Mouse (Mus musculus) adrenal gland, postnatal 10 days (tissue): ENCODE measurements around the gene Rgl1. TPM values are rescaled to one million over a fixed set of nuclear protein-coding genes. Genes with fewer than 3 reads are reported as not detected.

Experiments used
- DNase-seq: peaks from one replicate; pipeline ENCODE4 v3.0.0; 2021; ENCODE audit warnings: mixed read lengths
- total RNA-seq, 2 experiments: library from RNA; stranded (reverse); gene quantifications; 2 replicates each; pipeline ENCODE4 v1.2.3; 2021

The Rgl1 gene
- total RNA-seq, 2 experiments from 2014 or later, result 37.0 to 57.0 TPM

DNA sequence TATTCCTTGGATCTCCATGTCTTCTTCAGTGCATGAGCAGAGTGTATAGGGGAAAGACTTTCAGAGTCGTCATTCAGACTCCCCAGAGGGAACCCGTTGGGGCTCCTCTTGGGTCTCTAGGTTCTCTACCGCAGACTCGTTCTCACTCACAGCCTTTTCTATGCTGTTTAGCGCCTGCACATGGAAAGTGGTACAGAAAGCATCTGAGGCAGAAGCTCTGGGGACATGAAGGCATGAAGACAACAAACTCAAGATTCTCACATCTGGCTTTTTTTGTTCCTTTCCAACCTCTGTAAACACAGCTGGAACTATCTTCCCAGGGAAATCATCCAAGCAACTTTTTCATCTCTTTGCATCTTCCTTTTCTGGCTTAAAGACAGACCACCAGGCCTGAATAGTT, 260.0 kb downstream of the Rgl1 start:
- no peak for DNase-seq

GRCm38 (mm10) chr1:152499802-152500201, 266.3 kb downstream of the Rgl1 start:
- DNase-seq, result no peak

- peak; percentile 32 for DNase-seq
Observed at GRCm38 (mm10) chr1:152497581-152497980, 268.6 kb downstream of the Rgl1 start.

- DNase-seq, result no peak
Observed at GRCm38 (mm10) chr1:152496831-152497230, 269.3 kb downstream of the Rgl1 start.

- no peak for DNase-seq
Observed at GRCm38 (mm10) chr1:152492258-152492657, 273.9 kb downstream of the Rgl1 start.

- no peak for DNase-seq
Observed at GRCm38 (mm10) chr1:152490842-152491241, 275.3 kb downstream of the Rgl1 start.

- DNase-seq, result no peak
Observed at GRCm38 (mm10) chr1:152476126-152476525, 290.0 kb downstream of the Rgl1 start.

DNA sequence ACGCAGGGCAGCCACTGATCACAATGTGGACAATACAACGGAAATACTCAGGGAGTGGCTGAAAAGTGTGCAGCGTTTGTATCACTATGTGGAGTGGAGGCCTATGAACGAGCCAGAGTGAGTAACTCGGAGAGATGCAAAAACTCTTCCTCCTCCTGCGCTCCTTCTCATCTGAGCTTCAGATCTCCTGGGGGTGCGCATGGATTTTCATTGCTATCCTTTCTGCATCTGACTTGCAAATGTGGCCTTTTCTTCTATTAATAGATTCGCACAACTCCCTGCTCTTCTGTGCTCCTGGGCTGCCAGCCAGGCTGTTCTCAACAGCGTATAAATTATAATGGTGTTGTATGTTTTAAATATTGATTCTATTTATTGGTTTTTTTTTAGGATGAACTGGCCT, 297.7 kb downstream of the Rgl1 start:
- DNase-seq, result no peak

Other genes with a start within 250 kb of the Rgl1 start
- gene Apobec4, start 15.8 kb downstream of the Rgl1 start, total RNA-seq, result not detected
- gene Arpc5, start 191 bp upstream of the Rgl1 start, total RNA-seq, result 100 to 1,000 TPM; 106 to 107 TPM
- gene Ncf2, start 33.8 kb upstream of the Rgl1 start, total RNA-seq, result 1 to 10 TPM; 5.1 to 7.8 TPM
- 10 to 100 TPM; 44.7 to 51.1 TPM for gene Smg7, start 136.3 kb upstream of the Rgl1 start, total RNA-seq
- 1 to 10 TPM; 2.1 to 5.1 TPM for gene Nmnat2, start 188.6 kb upstream of the Rgl1 start, total RNA-seq